Mouse (Mus musculus): Measurements from ENCODE around the gene Arglu1. TPM values are rescaled to one million over a fixed set of nuclear protein-coding genes. Genes with fewer than 3 reads are reported as not detected.
A peak's percentile ranks its signal among the peaks of the same experiment; 100 is the strongest.

The Arglu1 gene
- total RNA-seq (2022): 100 to 1,000 TPM in 2 of 4 experiments, 10 to 100 TPM in 2; 88.6 to 108 (median 96.4) TPM

DNA sequence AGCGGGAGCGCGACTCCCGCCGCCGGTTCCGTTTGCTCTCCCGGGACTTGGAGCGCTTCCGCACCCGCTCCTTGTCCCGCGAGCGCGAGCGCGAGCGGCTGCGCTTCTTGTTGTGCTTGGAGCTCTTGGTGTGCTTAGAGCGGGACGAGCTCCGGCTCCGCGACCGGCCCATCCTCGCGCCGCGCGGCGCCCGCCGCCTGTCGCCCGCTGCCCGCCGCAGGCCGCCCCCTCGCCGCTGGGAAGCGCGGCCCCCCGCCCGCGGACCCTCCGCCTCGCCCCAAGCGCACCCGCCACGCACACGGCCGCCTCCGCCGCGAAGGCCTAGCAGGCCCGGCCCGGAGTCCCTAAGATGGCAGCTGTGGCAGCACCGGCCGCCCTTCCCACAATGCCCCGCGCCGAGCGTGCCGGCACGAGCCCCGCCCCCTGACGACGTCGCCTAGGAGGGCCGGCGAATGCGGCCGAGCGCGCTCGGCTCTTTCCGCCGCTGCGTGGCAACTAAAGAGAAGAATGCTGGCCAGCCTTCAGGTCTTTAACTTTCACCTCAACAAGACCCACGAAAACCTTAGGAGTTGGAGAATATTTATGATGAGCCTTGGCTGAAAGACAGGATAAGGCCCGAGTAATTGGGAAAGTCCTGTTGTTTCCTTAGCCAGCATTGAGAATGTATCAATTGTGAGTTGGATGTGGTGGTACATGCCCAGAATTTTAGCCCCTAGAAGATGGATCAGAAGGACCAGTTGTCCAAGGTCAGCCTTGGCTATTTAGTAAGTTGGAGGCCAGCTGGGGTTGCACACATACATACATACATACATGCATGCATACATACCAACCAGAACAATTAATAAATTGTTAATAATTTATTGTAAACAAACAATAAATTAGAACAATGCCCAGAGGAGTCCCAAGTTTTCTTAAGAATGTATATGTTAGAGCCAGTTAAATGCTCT is at the start of gene Arglu1:
Arglu1 (minus strand) TSS at position 376 of the 947 bp plus-strand sequence.
- DNase-seq (ENCODE audit: low spot score in 2 of 2): peak; percentile 90 to 95

DNA sequence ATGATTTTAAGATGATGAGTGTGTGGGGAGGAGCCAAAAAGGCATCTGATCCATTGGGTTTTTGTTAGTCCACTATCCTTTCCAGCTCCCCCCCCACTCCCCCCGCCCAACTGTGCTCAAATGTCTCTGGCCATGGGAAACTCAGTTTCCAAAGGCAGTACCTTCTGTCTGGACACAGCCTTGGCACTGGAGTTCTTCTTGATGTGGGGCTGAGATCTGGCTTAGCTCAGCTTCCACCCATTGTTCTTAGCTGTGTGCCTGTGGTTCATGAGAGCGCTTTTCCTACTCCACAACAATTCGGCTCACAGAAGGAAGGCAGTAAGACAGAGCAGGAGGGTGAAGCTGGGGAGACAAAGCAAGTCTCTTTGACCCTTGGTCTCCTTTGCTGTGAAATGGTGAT is 47.0 kb upstream of the Arglu1 start:
- DNase-seq (ENCODE audit: low spot score in 2 of 2): no peak

DNA sequence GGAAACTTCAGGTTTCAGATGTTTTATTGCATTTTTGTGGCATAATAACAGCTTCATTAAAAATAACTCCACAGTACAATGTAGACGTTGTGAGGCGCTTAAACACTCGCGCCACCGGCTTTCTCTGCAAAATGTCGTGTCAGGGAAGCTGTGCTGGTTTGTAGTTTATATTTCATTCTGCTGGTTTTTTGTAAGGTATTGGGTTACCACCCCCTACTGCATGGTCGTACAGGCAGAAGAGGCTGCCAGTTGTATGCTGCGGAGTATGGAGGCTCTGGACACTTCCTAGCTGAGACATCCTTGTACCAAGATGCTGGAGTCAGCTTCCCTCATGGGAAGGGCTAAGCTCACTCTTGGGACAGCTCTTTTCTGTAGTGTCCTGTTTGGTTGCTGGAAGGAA is 46.5 kb upstream of the Arglu1 start:
- DNase-seq (ENCODE audit: low spot score in 2 of 2): no peak

DNA sequence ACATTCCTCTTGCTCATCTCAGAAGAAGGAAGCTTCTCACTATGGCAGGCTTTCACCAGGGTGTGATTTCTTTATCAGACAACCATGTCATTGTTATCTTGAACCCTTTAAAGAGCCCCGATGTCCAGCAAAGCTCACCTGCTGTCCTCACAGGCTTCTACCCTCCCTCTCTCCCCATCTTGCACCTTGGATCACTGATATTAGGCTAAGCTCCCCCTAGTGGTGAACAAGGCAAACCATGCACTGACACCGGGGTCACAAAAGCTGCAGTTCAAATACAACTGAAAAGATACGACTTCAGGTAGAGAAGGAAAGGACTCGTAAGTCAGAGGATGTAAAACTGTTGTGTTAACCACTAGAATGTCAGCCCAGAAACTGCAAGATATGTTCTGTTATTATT is 43.5 kb upstream of the Arglu1 start:
- DNase-seq (ENCODE audit: low spot score in 2 of 2): no peak

DNA sequence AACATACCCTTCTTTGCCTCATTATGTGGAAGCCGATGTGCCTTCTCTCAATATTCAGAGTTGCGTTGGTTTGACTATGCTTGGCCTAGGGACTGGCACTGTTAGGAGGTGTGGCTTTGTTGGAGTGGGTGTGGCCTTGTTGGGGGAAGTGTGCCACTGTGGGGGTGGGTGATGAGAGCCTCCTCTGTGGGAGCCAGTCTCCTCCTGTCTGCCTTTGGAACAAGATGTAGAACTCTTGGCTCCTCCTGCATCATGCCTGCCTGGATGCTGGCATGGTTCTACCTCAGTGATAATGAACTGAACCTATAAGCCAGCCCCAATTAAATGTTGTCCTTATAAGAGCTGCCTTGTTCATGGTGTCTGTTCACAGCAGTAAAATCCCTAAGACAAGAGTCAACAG is 38.3 kb upstream of the Arglu1 start:
- DNase-seq (ENCODE audit: low spot score in 2 of 2): no peak

DNA sequence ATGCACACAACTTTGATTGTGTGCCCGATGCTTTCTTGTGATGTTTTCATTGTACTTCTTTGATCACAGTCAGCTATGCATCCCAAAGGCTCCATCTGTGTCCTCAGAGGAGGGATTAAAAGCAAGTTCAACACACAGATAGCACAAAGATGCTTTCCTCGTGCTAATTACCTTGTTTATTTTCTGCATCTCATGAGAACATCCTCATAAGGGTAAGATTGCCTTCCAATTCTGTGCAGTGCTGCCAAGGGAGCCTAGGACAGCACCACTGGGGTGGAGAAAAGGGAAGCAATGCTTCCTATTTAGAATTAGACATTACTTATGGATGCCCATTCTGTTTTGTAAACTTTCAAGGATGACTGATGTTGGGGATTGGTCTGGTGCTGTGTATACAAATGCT is 36.2 kb upstream of the Arglu1 start:
- DNase-seq (ENCODE audit: low spot score in 2 of 2): no peak

DNA sequence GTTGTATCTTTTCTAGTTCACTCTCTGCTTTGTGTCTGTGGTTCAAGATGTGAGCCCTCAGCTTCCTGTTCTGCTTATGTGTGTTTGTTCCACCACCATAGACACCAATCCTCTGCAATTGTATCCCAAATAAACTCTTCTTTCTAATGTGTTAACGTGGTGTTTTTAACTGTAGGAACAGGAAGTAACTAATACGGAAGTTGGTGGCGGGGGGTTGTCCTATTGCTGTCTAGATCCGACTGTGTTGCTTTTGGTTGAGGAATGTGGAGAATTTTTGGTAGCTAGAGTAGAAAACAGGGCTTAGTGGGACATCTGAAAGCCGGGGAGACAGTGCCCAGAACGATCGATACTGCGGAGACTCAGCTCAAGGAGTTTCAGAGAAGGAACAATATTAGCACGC is 14.5 kb upstream of the Arglu1 start:
- no peak for DNase-seq (ENCODE audit: low spot score in 2 of 2)

DNA sequence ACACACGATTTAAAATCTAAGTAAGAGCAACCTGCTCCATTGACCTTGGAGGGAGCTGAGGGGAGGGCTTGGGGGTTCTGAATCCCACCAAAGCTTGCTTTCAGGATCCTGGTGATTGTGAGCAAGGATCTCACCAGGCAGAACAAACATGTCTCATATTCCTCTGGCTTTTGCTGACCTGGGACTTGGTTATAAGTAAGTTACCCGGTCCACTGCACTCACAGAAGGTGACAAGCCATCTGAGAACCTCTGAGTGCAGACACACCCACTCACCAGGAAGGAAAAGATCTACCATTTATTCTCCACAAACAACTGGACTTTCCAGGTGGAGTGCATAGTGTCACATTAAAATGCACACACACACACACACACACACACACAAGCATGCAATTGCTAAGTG is 13.3 kb upstream of the Arglu1 start:
- no peak for DNase-seq (ENCODE audit: low spot score in 2 of 2)

DNA sequence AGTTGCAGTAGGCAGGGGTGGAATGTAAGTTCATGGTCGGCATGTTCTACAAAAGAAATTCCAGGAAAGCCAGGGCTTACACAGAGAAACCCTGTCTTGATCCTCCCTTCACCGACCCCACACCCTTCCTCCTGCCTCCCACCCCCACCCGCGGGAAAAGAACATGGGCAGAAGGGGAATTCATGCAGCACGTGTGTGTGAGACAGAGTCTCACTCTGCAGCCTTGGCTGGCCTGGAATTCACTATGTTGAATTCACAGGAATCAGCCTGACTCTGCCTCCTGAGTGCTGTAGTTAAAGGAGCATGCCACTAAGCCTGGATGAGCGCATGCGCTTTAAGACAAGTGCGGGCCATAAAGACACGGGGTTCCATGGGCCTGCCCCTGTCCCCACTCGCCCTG is 10.5 kb upstream of the Arglu1 start:
- DNase-seq (ENCODE audit: low spot score in 2 of 2): no peak

DNA sequence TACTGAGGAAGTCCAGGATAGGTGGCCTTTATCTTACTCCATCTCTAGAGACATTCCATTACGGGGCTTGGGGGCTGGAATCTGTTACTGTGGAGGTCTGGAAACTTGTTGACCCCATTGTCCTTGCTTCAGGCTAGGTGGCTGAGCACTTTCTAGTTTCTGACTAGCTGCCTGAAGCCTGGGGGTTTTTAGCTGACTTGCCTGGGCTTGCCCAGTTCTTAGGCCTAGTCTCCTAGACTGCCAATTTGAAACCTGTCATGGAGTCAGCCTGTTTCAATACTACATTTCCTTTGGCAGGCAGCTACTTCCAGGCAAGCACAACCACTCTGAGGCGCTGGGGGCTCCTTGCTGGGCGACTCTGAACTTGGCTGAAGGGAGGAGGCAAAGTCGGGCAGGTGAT is 9.9 kb upstream of the Arglu1 start:
- no peak for DNase-seq (ENCODE audit: low spot score in 2 of 2)

DNA sequence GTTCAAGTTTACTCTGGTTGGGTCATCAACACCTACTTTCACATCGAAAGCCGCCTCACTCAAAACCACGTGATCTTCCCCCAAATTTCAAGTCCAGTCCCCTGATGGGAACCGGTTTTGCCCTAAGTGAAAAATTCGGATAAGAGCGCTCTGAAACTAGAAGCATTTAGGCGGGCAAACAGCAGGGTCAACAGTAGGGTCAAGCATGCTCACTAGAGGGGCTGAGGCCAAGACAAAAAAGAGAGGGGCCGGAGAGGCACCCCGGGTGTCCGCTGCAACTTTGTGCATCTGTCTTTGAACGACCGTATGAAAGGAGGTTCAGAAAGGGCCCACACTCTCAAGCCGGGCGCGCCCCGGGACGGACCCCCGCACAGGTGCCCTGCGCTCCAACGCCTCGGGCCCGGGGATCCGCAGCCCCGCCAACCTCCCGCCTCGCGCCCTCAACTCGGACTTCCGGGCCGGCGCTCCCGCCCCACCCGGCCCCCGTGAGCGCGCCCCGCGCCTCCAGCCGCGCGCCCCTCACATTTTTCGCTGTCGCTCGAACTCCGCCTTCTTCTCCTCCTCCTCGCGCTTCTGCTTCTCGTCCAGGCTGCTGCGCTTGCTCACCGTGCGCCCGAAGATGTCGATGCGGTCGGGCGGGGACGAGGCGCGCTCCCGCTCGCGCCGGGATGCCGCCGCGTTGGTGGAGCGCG is 721 bp downstream of the Arglu1 start:
- peak; percentile 36 to 57 for DNase-seq (ENCODE audit: low spot score in 2 of 2)

DNA sequence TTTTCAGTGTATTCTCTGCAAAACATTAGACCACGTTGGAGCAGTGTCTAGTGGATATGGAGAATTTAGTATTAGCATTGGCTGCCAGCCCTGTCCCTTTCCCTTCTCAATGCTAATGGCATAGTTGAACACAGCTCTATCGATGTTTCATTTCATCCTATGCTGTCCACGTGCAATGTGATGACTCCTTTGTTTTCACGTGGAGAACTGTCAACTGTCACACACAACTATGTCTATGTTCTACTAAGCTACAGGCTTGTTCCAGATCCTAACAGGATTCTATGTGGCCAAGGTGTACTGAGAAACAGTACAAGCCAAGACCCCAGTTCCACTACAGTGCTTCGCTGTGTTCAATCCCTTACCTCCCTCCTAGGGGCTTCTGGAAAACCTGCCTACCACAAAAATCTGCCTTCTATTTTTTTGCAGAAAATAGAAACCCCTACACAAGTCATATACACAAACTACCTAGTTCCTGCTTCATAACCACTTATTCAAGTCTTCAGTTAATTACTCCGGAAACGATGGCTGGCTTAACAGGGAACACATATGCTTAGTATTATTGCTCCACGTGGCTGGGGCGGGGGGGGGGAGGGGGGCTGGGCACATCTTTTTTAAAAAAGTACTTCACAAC is 1.4 kb downstream of the Arglu1 start:
- no peak for DNase-seq (ENCODE audit: low spot score in 2 of 2)

DNA sequence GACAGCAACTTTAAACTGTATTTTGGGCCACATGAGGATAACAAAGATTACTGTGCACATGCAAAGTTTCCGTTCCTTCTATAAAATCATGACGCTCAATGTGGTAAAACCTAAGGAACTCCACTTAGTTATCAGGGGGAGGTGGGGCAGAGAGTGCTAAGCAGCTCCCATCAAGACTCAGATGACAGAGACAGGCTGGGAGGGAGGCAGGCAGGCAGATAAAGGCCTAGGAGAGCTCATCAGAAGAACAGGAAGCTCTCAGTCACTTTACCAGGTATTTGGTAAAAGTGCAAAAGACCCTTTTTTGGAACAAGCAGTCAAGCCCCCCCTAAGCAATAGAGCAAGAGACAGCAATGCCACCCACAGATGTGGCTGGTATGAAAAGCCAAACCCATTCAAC is 4.8 kb downstream of the Arglu1 start:
- DNase-seq (ENCODE audit: low spot score in 2 of 2): no peak

DNA sequence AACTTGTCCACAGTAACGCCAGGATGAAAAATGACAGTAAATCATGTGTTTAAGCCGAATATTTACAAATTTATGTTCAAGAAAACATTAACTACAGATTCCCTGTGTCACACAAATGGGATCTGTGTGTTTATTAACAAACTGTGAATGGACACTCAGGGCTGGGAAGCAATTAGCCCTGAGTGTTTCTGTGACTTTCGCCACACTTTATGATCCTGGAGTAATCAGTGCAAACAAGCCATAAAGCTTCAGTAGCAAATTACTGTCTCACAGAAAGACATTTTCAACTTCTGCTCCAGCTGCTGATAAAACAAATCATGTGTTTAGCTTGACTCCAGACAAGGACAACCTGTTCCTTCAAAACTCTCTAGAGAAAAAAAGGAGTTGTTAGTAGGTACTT is 7.6 kb downstream of the Arglu1 start:
- DNase-seq (ENCODE audit: low spot score in 2 of 2): no peak

DNA sequence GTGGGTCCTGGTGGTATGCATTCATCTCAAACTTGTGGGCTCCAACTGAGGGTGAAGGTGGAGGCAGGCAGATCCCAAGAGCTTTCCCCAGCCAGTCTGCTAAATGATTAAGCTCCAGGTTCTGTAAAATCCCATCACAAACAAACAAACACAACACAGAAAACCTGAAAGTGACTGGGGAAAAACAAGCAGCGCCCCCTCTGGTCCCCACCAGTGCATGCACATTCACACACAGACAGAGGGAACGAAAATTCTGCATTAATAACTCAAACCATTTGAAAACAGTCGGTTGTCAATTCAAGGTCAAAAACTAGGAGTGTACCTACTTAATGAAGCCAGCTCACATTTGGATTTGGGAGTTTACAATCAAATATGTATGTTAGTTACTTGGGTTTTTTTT is 12.1 kb downstream of the Arglu1 start:
- DNase-seq (ENCODE audit: low spot score in 2 of 2): no peak

DNA sequence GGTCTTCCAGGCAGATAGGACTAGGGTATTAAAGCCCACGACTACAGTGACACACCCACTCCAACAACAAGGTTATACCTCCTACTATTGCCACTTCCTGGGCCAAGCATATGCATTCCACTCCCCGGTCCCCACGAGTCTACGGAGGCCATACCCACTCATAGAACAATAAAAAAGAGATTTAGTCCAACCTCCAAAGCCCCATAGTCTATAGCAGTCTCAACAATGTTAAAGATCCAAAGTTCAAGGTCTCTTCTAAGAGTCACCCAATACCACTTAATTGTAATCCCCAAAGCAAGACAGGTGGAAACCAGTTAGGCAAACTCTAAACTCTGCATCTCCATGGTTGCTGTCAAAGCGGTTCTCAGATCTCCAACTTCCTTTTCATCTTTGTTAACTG is 15.5 kb downstream of the Arglu1 start:
- no peak for DNase-seq (ENCODE audit: low spot score in 2 of 2)

DNA sequence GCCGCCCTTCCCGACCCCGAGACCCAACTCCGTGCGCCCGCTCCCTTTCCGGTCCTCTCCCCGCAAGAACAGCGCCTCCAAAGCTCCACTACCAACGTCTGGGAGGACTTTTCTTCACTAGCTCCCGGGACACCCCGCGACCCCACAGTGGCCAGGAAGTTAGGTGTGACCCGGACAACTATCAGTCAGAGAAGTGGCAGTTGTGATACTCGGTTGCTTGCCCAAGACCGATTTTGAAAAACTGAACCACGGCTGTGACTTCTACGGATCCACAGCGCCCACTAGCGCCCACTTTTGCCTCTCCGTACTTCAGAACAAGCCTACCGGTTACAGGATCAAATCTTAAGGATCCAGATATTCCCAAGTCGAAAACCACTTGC is 28.6 kb downstream of the Arglu1 start:
- peak; percentile 79 to 93 for DNase-seq (ENCODE audit: low spot score in 2 of 2)

DNA sequence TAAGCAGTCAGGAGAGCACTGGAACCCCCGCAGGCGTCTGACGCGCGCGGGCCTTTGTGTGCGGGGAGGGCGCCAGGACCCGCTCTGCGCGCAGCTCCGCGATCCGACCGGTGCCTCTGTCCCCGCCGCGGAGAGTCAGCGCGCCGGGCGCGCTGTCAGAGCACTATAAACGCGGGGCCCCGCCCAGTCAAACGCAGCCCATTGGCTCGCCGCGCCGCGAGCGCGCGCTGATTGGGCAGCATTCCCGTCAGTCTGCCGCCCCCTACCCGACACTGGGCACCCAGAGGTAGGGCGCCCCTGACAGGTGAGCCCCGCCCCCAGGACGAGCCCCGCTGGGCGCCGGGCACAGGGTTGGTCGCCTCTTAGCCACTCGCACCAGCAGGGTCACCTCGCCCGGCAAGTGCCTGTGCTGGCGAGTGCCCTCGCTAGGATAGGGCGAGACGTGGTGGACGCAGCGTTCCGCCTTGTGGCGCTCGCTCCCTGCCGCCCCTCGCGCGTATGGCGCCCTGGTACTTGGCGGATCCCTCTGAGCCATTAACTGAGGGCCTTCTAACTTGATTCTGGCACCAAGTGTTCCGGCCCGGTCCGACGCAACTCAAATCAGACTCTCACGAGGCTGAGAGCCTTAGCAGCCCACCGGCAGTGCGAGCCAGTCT is 29.1 kb downstream of the Arglu1 start, which contains the start of gene Efnb2:
Efnb2 (minus strand) TSS at position 140 of the 656 bp plus-strand sequence.
- DNase-seq (ENCODE audit: low spot score in 2 of 2): peak; percentile 88 to 96

DNA sequence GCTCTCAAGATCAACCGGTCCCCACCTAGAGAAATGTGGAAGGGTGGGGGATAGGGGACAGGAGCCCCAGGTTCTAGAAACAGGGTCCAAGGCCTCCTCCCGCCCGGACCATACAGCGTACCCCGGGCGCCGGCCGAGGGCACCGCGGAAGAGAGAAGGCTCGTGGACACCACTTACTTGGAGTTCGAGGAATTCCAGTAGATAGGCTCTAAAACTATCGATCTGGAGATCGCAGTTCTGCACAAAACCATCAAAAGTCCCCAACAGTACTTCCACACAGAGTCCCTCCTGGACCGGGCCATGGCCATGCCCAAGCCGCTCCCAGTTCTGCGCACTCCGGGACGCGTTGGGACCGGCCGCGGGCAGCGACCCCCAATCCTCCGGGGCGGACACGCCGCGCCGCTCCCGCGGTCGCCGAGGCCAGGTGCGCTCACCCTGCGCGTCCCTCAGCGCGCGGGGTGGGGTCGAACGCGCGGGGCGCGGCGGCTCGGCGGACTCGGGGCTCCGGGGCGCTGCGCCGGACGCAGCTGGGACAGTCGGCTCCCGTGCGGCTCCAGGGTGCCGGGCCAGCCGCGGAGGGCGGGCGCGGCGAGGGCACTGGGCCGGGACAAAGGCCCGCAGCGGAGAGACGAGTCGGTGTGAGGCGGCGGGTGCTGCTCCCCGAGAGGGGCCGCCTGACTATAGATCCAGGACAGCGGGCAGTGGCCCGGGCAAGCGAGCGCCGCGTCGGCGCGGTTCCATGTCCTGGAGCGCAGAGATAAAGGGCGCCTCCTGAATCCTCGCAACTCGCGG is 29.8 kb downstream of the Arglu1 start:
- peak in 1 of 2 experiments; percentile 43 for DNase-seq (ENCODE audit: low spot score in 2 of 2)

DNA sequence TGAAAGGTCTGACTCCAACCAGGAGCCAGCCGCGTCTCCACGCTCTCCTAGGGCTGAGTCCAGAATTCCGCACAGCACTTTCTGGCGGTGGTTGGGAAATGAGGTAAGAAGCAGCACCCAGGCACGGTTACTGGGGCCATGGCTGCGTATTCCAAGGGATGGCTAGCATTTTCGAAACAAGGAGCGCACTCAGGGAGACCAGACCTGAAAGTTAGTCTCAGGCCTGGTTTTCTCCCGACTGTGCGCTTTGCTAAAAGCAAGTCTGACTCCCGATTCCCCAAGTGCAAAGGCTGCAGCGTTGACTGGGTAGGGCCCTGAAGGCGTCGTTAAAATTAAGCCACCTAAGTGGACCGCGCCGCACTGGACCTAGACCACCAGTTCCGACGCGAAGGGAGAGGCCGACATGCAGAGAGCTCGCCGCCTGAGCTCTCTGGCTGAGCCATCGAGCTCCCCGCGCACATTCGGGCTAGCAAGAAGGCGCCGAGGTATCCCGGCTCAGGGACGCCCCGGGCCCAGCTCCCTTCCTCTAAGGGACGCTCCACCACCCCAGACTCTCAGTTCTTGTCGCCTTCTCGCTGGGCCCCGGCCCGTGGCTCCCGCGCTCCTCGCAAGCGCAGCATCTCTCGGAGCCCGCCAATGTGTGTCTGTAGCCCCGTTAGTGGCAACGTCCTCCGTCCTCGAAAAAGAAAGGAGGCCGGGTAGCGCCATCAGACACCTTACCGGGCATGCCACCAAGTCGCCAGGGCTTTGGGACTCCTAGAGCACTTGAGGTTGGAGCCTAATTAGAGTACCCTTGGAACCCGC is 30.6 kb downstream of the Arglu1 start:
- DNase-seq (ENCODE audit: low spot score in 2 of 2): peak in 1 of 2 experiments; percentile 40

Data from layer of hippocampus, adult 8-10 months (tissue).